Mouse (Mus musculus): Measurements from ENCODE around the gene Mrps21. TPM values are rescaled to one million over a fixed set of nuclear protein-coding genes. Genes with fewer than 3 reads are reported as not detected.
"Not testable (repeated sequence)": the region's sequence is repeated elsewhere in the genome, so short reads cannot be mapped to it uniquely, and the experiment has no call there.

The Mrps21 gene
- total RNA-seq, 2 experiments from 2014 or later = 269 to 279 TPM

DNA sequence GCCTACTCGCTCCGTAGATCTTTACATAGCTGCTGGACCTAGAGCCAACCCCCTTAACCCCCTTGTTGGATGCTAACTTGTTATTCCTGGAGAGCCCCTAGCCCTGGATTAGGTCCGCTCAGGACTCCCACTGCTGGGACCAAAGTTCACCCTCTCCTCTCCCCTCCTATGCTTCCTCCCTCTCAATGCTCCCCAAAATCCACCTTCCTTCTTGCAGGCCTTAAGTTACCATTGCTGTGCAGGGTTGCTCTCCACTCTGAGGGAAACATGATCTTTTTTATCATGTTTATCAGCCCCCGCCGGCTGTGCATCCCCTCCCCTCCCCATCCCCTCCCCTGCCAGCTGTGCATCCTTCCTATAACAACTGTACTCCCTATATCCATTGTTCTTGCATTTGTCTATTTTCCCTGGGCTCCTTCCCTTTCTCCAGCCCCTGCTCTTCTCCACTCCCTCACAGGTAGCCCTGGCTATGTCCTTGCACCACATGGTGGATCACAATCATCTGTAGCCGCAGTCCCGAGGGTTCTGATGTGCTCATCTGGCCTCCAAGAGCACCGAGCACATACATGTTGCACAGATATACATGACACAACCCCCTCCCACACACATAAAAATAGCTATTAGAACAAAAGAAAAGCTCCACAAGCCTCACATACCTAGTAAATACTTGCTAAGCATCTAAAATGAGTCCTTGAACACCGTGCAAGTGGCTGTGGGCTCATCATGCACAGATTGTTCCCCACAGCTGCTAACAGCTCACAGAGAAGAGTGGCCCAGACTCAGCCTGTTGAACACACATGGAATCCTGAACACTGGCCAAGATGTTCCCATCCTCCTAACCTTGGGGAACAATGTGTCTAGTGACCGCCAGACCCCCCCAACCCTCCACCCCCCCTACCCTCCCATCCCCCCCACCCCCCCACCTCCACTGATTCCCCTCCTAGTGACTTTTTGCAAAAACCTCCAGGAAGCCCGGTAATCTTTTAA is 21.0 kb upstream of the Mrps21 start:
- intact Hi-C loops (cut with DNase I) = no loop called here
- DNase-seq = peak in 1 of 2 experiments; percentile 43

GRCm38 (mm10) chr3:95891211-95892065 is 20.1 kb upstream of the Mrps21 start, which contains the start of gene BC028528:
TSS of gene BC028528 (minus strand) at chr3:95892005.
- intact Hi-C loops (cut with DNase I) = loop anchor here (2.0 kb wide), 1 partner anchor 15 kb away; no protein-coding TSS in a partner anchor
- peak; percentile 69 to 71 for DNase-seq

- no peak for DNase-seq
- intact Hi-C loops (cut with DNase I) = loop anchor here (2.0 kb wide), 1 partner anchor 17 kb away; no protein-coding TSS in a partner anchor
Measured at GRCm38 (mm10) chr3:95889664-95890063, 18.3 kb upstream of the Mrps21 start.

DNA sequence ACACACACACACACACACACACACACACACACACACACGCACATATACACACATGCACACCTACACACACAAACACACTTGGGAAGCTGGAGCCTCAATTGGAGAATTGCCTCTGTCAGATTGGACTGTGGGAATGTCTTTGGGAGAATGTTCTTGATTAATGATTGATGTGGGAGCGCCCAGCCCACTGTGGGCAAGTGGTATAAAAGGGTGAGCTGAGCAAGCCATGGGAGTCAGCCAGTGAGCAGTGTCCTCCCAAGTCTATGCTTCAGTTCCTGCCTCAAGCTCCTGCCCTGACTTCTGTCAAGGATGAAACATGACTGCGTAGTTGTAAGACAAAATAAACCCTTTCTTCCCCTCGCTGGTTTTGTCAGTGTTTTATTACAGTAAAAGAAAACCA is 16.3 kb upstream of the Mrps21 start:
- DNase-seq = no peak
- intact Hi-C loops (cut with DNase I) = no loop called here

GRCm38 (mm10) chr3:95884400-95884799 is 13.1 kb upstream of the Mrps21 start:
- DNase-seq = no peak
- intact Hi-C loops (cut with DNase I) = loop anchor here (5.0 kb wide), 1 partner anchor 78 kb away; no protein-coding TSS in a partner anchor

DNA sequence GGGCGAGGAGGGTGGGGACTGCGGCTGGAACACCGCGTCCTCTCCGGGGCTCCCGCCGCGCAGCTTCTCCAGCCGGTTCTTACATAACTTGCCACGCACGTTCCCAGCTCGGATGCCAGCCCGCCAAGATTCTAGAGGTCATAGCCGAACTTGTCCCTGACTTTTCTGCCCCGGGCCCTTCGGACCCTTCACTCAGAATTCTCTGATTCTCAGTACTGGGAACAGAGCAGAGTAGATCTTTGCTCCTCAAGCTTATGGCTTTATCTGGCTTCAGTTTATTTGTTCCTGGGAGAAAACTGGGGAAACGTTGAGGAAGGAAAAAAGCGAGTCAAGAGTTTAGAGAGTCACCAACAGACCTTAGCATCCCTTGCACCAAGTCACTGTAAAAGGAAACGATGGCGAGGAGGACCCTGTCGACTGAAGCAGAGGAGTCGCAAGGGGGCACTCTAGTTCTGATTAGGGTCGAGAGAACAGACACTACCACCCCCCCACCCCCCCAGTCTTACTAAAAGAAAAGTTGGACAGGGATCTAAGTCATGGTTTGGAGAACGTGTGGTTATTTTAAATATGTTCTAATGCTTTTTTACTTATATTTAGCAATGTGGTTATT is 11.6 kb upstream of the Mrps21 start:
- intact Hi-C loops (cut with DNase I) = loop anchor here (1.0 to 5.0 kb wide), 3 partner anchors 21 to 79 kb away; no protein-coding TSS in a partner anchor
- DNase-seq = peak; percentile 85 to 89

- intact Hi-C loops (cut with DNase I) = loop anchor here (1.0 to 5.0 kb wide), 2 partner anchors 20 to 80 kb away; no protein-coding TSS in a partner anchor
- peak; percentile 96 for DNase-seq
Measured at GRCm38 (mm10) chr3:95881979-95882815, 10.9 kb upstream of the Mrps21 start, which contains the start of gene Ciart. TSS of gene Ciart (minus strand) at chr3:95882251.

GRCm38 (mm10) chr3:95879063-95879462 is 7.7 kb upstream of the Mrps21 start:
- no peak for DNase-seq

GRCm38 (mm10) chr3:95872048-95872447 is 729 bp upstream of the Mrps21 start:
- intact Hi-C loops (cut with DNase I) = no loop called here
- DNase-seq = peak in 1 of 2 experiments; percentile 18

More at GRCm38 (mm10) chr3:95879063-95879462, 7.7 kb upstream of the Mrps21 start:
- intact Hi-C loops (cut with DNase I) = no loop called here

DNA sequence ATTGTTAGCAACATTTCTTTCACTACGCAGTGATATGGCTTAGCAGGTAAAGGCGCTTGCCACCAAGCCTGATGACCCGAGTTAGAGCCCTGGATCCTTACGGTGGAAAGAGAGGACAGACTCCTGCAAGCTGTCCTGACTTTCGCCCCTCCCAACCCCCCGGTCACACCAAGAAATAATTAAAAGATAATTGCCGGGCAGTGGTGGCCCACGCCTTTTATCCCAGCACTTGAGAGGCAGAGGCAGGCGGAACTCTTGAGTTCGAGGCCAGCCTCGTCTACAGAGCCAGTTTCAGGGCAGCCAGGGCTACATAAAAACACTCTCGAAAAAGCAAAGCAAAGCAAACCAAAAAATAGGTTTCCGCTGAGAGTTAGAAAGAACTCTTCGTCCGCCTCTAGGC is 343 bp downstream of the Mrps21 start:
- no peak for DNase-seq
- intact Hi-C loops (cut with DNase I) = no loop called here

- intact Hi-C loops (cut with DNase I) = no loop called here
Measured at GRCm38 (mm10) chr3:95867408-95867807, 3.9 kb downstream of the Mrps21 start.

DNA sequence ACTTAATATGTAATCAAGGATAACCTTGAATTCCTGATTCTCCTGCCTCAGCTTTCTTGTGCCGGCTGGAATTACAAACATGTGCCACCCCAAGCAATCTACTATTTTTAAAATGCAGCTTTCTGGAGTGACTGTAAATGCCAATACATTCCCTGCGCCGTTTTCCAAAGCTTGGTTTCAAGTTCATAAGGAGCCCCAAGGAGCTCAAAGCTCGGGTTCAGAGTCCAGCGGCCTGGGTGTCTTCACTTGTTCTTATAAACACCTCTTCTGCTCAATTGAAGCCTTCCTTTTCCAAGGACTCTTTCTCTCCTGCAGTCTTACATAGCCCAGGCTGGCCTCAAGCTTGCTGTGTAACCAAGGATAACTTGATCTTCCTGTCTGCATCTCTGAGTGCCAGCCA is 5.2 kb downstream of the Mrps21 start:
- DNase-seq = no peak
- intact Hi-C loops (cut with DNase I) = no loop called here

More at GRCm38 (mm10) chr3:95867408-95867807, 3.9 kb downstream of the Mrps21 start:
- no peak for DNase-seq

GRCm38 (mm10) chr3:95865571-95865970 is 5.7 kb downstream of the Mrps21 start:
- intact Hi-C loops (cut with DNase I) = no loop called here
- DNase-seq = no peak

DNA sequence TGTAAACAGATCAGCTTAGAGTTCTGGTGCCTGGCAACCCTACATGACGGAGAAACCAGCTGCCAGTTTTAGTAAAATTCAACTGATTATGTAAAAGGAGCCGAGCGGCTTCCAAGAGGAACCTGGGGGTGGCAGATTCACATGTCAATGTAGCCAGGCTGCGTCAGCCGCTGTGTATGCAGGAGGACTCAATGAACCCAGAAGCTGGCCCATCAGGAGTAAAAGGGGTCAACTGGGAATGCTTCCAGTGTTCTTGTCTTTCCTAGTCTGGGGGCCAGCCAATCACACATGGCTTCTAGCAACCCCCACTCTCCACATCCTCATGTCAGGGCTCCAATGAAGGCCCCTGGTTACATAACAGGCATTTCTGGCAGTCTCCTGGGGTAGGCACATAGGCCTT is 6.3 kb downstream of the Mrps21 start:
- DNase-seq = peak; percentile 20 to 41
- intact Hi-C loops (cut with DNase I) = no loop called here

- DNase-seq = no peak
- intact Hi-C loops (cut with DNase I) = loop anchor here (2.0 kb wide), 1 partner anchor 189 kb away; no protein-coding TSS in a partner anchor
Measured at GRCm38 (mm10) chr3:95863578-95863977, 7.7 kb downstream of the Mrps21 start.

- intact Hi-C loops (cut with DNase I) = loop anchor here (1.0 to 2.0 kb wide), 4 partner anchors 21 to 191 kb away; partner anchors contain the start of gene Ciart
- peak; percentile 89 to 94 for DNase-seq
Measured at GRCm38 (mm10) chr3:95861796-95862195, 9.5 kb downstream of the Mrps21 start.

DNA sequence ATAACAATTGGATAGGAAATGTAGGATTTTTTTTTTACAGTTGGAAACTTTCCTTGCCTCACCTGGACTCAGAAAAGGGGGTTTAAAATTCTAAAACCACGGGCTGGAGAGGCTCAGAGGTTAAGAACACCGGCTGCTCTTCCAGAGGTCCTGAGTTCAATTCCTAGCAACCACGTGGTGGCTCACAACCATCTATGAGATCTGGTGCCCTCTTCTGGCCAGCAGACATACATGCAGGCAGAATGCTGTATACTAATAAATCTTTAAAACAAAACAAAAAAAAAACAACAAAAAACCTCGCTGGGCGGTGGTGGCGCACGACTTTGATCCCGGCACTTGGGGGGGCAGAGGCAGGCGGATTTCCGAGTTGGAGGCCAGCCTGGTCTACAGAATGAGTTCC is 10.1 kb downstream of the Mrps21 start:
- intact Hi-C loops (cut with DNase I) = loop anchor here (2.0 kb wide), 1 partner anchor 100 kb away; no protein-coding TSS in a partner anchor
- DNase-seq = peak in 1 of 2 experiments; percentile 34

DNA sequence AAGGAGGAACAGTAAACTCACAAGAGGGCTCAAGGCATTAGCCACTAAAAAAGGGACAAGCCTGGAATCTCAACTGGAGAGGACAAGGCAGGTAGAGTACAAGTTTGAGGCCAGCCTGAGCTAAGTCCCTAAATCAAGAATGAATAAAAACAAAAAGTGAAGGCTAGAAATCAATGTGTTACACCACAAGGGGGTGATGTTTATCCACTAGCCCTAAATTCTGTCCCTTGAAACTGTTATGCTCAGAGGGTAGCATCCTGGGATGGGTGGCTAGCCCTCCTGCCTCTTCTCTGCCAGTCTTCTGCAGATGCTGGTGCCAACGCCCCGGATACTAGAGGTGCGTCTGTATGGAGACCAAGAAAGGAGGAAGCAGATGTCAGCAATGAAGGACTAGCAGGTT is 11.0 kb downstream of the Mrps21 start:
- DNase-seq = no peak
- intact Hi-C loops (cut with DNase I) = loop anchor here (2.0 kb wide), 1 partner anchor 100 kb away; no protein-coding TSS in a partner anchor

- DNase-seq; intact Hi-C loops (cut with DNase I): not testable (repeated sequence)
Measured at GRCm38 (mm10) chr3:95858278-95858677, 13.0 kb downstream of the Mrps21 start.

Data from heart, postnatal 10 days (tissue).